Mouse (Mus musculus): ENCODE measurements around the gene C1qtnf2. TPM values are rescaled to one million over a fixed set of nuclear protein-coding genes. Genes with fewer than 3 reads are reported as not detected.

C1qtnf2 gene
- total RNA-seq (2021) = 10 to 100 TPM; 11.7 to 13.7 TPM

- intact Hi-C loops (cut with DNase I) = no loop called here
- DNase-seq = peak; percentile 17
Measured at GRCm38 (mm10) chr11:43474225-43474774, at the start of gene C1qtnf2. TSS of gene C1qtnf2 (plus strand) at chr11:43474276.

DNA sequence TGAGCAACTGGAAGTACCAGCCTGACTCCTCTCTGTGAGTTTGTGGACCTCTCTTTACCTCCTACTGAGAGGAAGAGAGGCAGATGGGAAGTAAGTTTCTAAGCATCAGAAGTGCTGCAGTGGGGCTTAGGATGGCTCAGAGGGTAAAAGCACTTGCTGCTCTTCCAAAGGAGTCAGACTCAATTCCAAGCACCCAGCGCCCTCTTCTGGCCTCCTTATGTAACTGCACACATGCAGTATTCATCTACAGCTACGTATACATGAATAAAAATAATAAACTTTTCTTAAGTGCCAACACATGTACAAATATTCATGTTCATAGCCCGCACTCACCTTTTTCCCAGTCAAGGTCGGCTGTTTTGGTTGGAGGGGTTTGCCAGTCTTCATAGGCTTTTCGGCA is 49.7 kb upstream of the C1qtnf2 start:
- no peak for DNase-seq
- intact Hi-C loops (cut with DNase I) = no loop called here

- intact Hi-C loops (cut with DNase I) = no loop called here
- no peak for DNase-seq
Measured at GRCm38 (mm10) chr11:43425166-43425709, 48.8 kb upstream of the C1qtnf2 start.

GRCm38 (mm10) chr11:43425824-43426413 is 48.2 kb upstream of the C1qtnf2 start, which contains the start of gene Pttg1:
TSS of gene Pttg1 (minus strand) at chr11:43426251.
- intact Hi-C loops (cut with DNase I) = no loop called here
- peak; percentile 70 for DNase-seq

GRCm38 (mm10) chr11:43426414-43426884 is 47.6 kb upstream of the C1qtnf2 start:
- intact Hi-C loops (cut with DNase I) = no loop called here
- DNase-seq = no peak

DNA sequence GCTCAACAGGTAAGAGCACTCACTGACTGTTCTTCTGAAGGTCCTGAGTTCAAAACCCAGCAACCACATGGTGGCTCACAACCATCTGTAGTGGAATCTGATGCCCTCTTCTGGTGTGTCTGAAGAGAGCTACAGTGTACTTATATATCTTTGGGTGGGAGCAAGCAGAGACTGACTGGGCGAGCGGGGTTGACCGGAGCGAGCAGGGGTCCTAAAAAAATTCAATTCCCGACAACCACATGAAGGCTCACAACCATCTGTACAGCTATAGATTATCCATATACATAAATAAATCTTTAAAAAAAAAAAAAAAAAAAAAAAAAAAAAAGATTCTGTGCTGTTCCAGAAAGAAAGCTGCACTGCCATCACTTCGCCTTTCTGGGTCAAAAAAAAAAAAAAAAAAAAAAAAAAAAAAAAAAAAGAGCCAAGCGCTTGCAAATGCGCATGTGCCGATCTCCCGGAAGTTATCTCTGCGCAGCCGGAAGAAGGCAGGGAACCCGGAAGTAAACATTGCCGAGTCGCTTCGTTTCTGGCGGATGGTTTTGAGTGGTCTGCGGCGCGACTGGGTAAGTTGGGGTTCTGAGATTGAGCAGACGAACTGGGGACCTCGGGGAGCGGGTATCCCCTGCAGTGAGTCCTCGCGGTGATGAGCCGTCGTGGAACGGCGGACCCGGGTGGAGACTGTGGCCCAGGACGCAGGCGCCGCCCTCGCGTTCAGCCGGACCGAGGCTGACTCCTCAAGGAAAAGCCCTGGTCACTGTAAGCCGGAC is 40.6 kb upstream of the C1qtnf2 start, which contains the start of gene Slu7:
Slu7 (plus strand) TSS at position 491 of the 770 bp plus-strand sequence.
- peak; percentile 75 for DNase-seq

GRCm38 (mm10) chr11:43434024-43434407 is 40.1 kb upstream of the C1qtnf2 start:
- DNase-seq = no peak
- intact Hi-C loops (cut with DNase I) = no loop called here

More for the DNA sequence above, 40.6 kb upstream of the C1qtnf2 start, which contains the start of gene Slu7:
- intact Hi-C loops (cut with DNase I) = no loop called here

GRCm38 (mm10) chr11:43441121-43441520 is 33.0 kb upstream of the C1qtnf2 start:
- no peak for DNase-seq
- intact Hi-C loops (cut with DNase I) = no loop called here

DNA sequence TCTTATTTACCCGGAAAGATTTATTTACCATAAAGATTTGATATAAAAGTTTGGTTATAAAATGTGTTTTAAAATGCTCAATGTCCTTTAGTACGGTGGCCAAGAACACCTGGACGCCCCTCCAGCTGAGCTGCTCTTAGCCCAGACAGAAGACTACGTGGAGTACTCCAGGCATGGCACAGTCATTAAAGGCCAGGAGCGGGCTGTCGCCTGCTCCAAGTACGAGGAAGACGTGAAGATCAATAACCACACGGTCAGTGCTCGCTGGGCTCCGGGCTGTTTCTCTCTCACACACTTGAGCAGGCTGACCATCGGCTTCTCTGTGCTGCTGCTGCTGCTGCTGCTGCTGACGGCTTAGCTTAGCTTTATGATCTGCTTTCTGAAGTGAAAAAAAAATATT is 30.9 kb upstream of the C1qtnf2 start:
- no peak for DNase-seq
- intact Hi-C loops (cut with DNase I) = no loop called here

DNA sequence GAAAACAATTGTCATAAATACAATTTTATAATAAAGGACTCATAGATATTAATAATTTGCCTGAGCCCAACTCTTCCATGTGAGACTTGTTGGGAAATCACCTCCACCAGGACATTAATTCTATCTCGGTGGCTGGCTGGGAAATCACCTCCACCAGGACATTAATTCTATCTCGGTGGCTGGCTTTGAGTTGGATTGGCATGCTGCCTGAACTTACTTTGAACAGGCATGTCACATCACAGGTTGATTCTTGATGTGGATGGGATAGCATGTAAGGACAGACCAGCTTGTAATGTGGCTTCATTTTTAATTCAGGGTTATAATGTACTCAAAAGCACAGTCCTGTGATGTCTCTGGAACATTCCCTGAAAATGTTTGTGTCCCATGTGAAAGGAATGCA is 24.2 kb upstream of the C1qtnf2 start:
- no peak for DNase-seq
- intact Hi-C loops (cut with DNase I) = no loop called here

DNA sequence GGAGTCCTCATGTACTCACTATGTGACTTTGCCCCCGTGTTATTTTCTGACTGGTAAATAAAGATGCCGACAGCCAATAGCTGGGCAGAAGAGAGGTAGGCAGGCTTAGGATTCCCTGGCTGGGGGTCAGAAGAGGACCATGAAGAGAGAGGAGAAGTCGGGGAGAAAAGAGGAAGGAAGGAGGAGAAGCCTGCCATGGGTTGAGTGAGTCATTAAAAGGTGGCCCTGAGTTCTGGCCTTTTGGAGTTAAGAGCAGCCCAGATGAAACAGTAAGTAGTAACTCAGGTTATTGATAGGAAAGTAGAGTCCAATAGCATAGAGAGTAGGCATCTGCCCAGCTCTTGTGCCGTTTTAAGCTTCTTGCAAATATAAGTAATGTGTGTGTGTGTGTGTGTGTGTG is 22.8 kb upstream of the C1qtnf2 start:
- intact Hi-C loops (cut with DNase I) = no loop called here
- no peak for DNase-seq

- intact Hi-C loops (cut with DNase I) = no loop called here
- no peak for DNase-seq
Measured at GRCm38 (mm10) chr11:43452266-43452665, 21.8 kb upstream of the C1qtnf2 start.

DNA sequence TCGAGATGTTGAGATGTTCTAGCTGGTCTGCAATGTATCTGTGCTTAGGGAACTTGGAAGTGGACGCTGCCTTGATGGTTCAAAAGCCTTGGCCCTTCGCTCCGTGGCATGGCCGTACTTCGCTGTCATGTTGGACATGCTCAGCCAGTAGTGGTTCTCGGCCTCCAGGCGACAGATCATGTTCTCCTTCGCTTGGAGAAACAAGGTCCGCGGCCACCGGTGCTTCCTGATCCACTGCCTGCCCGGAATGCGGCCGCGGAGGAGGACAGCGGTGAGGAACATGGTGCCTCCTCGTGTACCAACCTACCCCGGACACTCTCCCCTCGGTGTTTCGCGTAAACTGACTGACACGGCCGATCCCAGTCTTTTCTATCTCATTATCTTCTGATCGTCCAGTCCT is 10.9 kb upstream of the C1qtnf2 start:
- intact Hi-C loops (cut with DNase I) = no loop called here
- no peak for DNase-seq

- intact Hi-C loops (cut with DNase I) = no loop called here
- no peak for DNase-seq
Measured at GRCm38 (mm10) chr11:43470118-43470517, 4.0 kb upstream of the C1qtnf2 start.

DNA sequence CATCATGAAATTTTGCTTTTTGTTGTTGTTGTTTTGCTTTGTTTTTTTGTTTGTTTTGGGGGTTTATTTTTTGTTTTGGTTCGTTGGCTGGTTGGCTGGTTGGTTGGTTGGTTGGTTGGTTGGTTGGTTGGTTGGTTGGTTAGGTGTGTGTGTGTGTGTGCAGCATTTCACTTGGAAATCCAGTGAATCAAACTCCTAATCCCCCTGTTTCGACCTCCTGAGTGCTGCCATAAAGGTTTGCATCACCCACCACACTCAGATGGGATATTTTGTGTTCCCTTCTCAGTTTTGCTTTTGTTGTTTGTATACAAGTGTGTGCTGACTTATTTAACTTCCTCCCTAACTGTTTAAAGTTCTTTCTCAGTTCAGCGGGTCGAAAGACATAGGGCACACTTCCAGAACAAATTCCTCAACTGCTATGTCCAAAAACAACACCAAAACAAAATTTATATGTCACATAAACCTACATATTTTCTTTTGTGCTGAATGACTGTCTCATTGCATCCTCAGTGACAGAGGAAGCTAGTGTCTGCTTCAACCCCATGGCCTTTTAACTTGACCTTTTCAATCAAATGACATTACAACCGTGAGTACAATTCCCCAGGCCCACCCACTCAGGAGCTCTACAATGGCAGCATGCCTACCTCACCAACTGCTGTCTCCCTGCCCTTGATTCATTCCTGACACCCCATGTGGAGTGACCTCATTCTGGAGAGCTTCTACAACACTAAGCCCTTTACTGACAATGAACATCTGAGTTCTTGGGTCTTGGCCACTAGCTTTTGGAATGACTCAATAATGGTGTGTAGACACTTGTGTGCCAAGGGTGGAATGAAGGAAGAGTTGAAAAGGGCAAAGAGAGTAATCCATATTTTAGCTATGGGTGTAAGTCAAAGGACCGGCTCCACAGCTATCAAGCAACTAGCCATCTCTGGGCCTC is 2.9 kb upstream of the C1qtnf2 start:
- intact Hi-C loops (cut with DNase I) = no loop called here
- DNase-seq = no peak

GRCm38 (mm10) chr11:43473115-43473514 is 961 bp upstream of the C1qtnf2 start:
- intact Hi-C loops (cut with DNase I) = no loop called here
- DNase-seq = no peak

- DNase-seq = no peak
- intact Hi-C loops (cut with DNase I) = no loop called here
Measured at GRCm38 (mm10) chr11:43473635-43474224, 346 bp upstream of the C1qtnf2 start.

GRCm38 (mm10) chr11:43479376-43479775 is 5.3 kb downstream of the C1qtnf2 start:
- intact Hi-C loops (cut with DNase I) = no loop called here

DNA sequence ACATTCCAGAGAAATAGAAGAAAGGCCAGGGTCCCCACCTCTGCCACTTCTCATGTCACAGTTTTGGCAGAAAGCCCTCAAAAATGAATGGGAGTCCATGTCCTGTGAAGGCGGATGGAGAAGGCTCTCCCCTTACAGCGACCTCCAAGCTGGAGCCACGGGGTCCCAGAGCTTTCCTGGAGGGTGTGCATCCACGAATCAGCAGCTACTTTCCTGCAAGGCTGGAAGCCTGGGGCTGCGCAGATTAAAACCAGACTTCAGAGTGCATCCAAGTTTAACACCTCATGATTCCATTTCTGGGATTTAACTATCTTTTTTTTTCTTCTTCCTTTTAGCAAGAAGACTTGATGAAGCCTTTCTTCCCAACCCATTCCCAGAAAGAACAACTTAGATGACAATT is 6.5 kb downstream of the C1qtnf2 start:
- intact Hi-C loops (cut with DNase I) = no loop called here
- DNase-seq = no peak

More at GRCm38 (mm10) chr11:43479376-43479775, 5.3 kb downstream of the C1qtnf2 start:
- DNase-seq = no peak
